Mouse (Mus musculus): ENCODE results near the gene Gm7945. TPM values are rescaled to one million over a fixed set of nuclear protein-coding genes. Genes with fewer than 3 reads are reported as not detected.
"Not testable (repeated sequence)": the region's sequence is repeated elsewhere in the genome, so short reads cannot be mapped to it uniquely, and the experiment has no call there.

The Gm7945 gene
- total RNA-seq (2017), result not detected in 2 replicates

DNA sequence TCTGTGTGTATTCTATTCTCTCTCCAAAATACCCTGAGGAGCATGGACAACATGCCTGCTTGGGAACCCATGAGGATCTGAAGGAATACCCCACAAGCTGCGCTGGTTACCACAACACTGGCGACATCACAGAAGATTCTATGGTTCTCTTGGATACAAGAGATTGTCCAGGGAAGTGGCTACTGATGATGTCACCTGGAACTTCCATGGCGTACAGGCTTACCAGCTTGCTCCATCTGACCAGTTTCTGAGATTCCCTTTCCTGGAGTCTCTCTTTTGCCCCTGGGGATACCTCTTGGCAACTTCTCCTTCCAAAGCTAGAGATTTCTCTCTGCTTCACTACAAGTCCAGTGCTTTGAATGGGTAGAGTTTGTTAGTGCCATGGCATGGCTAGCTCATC, at the start of gene Gm7945:
Gm7945 (minus strand) TSS at position 101 of the 400 bp plus-strand sequence.
- not testable (repeated sequence) for ATAC-seq (replicated peaks; ENCODE audit: low read depth, poor library complexity, severe bottlenecking)

DNA sequence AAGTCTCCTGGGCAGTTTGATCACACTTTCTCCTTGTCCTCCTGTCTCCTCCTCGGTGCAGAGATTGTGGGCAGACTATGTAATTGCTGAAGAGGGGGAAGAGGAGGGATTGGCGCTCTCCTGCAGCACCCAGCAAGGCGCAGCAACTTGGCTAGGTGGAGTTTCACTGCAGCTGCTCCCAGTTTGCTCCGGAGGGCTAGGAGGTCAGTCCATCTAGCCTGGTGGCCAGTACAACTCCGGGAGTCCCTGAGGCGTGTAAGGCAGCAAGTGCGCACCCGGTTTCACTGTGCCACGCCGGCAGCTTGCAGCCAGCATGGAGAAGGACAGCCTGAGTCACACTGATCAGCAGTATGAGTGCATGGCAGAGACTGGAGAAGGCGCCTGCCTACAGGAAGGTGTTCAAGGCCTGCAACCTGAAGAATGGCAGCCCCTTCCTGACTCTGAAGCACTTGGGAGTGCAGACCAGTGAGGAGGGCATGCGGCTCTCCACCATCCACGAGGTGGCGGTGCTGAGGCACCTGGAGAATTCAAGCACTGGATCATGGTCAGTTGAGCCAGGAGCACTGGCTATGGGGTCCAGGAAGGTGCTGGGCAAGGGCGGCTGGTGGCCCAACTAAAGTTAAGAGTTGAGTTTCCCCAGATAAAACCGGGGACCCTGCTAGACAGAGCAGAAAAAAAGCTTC, 39.4 kb upstream of the Gm7945 start:
- ATAC-seq (replicated peaks; ENCODE audit: low read depth, poor library complexity, severe bottlenecking), result not testable (repeated sequence)

DNA sequence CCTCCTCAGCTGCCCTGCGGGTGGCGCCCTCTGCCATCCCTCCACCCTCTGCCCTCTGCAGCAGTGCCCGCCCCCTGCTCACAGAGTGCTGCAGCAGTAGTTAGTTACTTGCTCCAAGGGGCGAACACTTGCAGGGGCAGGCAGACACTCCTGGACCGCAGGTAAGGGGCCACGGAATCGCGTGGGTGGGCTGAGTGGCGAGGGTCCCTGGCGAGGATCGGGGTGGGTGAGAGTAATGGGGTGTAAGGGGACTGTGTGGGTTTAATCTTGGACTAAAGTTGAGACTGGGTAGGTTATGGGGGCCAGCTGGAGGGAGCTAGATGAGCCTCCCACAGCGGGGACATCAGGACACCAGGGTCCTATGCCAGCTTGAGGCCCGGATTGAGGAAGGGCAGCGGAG, 38.5 kb upstream of the Gm7945 start:
- not testable (repeated sequence) for ATAC-seq (replicated peaks; ENCODE audit: low read depth, poor library complexity, severe bottlenecking)

DNA sequence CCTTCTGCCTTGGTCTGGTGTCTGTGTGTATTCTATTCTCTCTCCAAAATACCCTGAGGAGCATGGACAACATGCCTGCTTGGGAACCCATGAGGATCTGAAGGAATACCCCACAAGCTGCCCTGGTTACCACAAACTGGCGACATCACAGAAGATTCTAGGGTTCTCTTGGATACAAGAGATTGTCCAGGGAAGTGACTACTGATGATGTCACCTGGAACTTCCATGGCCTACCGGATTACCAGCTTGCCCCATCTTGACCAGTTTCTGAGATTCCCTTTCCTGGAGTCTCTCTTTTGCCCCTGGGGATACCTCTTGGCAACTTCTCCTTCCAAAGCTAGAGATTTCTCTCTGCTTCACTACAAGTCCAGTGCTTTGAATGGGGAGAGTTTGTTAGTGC, 22.0 kb upstream of the Gm7945 start, which contains the start of gene Gm6482:
Gm6482 (minus strand) TSS at position 101 of the 400 bp plus-strand sequence.
- ATAC-seq (replicated peaks; ENCODE audit: low read depth, poor library complexity, severe bottlenecking), result not testable (repeated sequence)

DNA sequence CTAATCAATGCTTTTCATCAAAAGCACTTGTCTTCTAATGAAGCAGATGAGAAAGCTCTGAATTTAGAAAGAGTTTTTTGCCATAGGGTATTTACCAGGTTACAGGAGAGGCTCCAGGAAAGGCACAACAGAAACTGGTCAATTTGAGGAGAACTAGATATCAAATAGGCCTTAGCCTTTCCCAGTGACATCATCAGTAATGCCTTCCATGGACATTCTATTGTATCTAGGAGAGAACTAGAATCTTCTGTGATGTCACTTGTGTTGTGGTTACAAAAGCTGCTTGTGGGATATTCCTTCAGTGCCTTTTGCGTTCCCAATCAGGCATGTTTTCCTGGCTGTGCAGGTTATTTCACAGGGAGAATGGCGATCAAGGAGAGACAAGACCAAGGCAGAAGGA, 37.9 kb downstream of the Gm7945 start, which contains the start of gene Gm5798:
Gm5798 (plus strand) TSS at position 301 of the 400 bp plus-strand sequence.
- not testable (repeated sequence) for ATAC-seq (replicated peaks; ENCODE audit: low read depth, poor library complexity, severe bottlenecking)

Other genes starting within 250 kb of the Gm7945 start
- gene Mbl1, start 234.9 kb downstream of the Gm7945 start, total RNA-seq (2017), result not detected in 2 replicates
- gene Sftpd, start 201.2 kb downstream of the Gm7945 start, total RNA-seq (2017), result not detected in 2 replicates
- gene Gm2832, start 107.6 kb downstream of the Gm7945 start, total RNA-seq (2017), result not detected in 2 replicates
- not detected in 2 replicates for gene Gm5798, start 37.8 kb downstream of the Gm7945 start, total RNA-seq (2017)
- gene Gm6482, start 21.9 kb upstream of the Gm7945 start, total RNA-seq (2017), result not detected in 2 replicates
- not detected in 2 replicates for gene Gm7954, start 67.1 kb upstream of the Gm7945 start, total RNA-seq (2017)
- gene Gm3486, start 103.1 kb upstream of the Gm7945 start, total RNA-seq (2017), result not detected in 2 replicates
- not detected in 2 replicates for gene Gm7970, start 169.2 kb upstream of the Gm7945 start, total RNA-seq (2017)
- not detected in 2 replicates for gene 1700049E17Rik2, start 186.8 kb upstream of the Gm7945 start, total RNA-seq (2017)
- gene Gm3072, start 238.2 kb upstream of the Gm7945 start, total RNA-seq (2017), result not detected in 2 replicates

Data from common myeloid progenitor, adult 5-6 weeks (primary cell).